Mouse (Mus musculus): ENCODE results near the gene Poc1a. TPM values are rescaled to one million over a fixed set of nuclear protein-coding genes. Genes with fewer than 3 reads are reported as not detected.

The Poc1a gene
- polyA plus RNA-seq, 1 experiment from 2014 or later: 22.2 TPM

DNA sequence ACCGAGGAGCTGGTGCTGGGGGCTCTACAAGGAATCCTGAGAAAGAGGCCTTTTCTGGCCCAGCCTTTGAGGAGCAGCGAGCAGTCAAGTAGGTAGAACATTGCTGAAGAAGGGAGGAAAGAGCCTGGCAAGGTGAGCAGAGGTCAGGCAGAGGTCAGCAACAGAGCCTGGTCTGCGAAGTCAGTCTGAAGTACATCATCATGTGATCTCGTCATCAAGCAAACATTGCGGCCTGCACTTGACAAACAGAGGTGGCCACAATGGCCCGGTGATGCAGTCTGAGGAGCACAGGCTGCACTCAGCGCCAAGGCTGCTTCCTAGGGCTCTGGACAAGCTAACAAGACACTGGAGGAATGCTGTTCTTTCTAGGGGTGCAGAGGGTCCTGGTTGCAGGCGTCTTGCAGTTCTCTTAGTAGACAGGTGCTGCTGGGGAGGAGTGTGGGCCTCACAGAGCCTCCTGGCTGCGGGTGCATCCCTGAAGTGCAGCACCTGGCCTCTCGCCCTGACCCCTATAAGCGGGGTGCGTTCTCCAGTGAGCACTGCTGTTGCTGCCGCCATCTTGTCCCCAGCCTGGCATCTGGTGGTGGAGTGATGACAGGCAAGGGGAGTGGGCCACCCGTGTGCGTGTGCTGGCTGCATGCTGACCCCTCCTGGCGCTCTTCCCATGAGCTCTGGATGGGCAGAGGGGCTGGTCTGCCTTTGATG, 21.7 kb downstream of the Poc1a start:
- ATAC-seq (ENCODE audit: insufficient read depth, low FRiP score): no peak
- Histone ChIP-seq H3K36me3 (ENCODE audit: control insufficient read depth, insufficient read depth, low read length) (no peaks in the 10 kb centered on the region), H3K4me3 (replicated peaks; ENCODE audit: low read length) (no peak overlapping the region), H3K9me3 (replicated peaks; ENCODE audit: control insufficient read depth, low read length) (no peaks in the 10 kb centered on the region), H3K9ac (ENCODE audit: low read length) (no peak overlapping the region), H3K4me2 (ENCODE audit: low read depth, low read length) (no peak overlapping the region), H3K27ac (ENCODE audit: low read length) (no peak overlapping the region; the same call in 1 of the 2 replicates), H3K4me1 (ENCODE audit: control insufficient read depth, insufficient read depth, low read length) (peaks cover 9% of the 10 kb centered on the region), H3K27me3 (ENCODE audit: control insufficient read depth, insufficient read depth, low read length) (no peaks in the 10 kb centered on the region)
- WGBS: 70% methylated on average over 16 of the region's 16 CpGs

GRCm38 (mm10) chr9:106303460-106303960, 22.6 kb downstream of the Poc1a start:
- 78% methylated on average over 6 of the region's 6 CpGs for WGBS
- Histone ChIP-seq H3K4me3 (replicated peaks; ENCODE audit: low read length) (no peak overlapping the region), H3K27ac (ENCODE audit: low read length) (no peak overlapping the region), H3K9ac (ENCODE audit: low read length) (no peak overlapping the region), H3K4me1 (ENCODE audit: control insufficient read depth, insufficient read depth, low read length) (peaks cover 9% of the 10 kb centered on the region), H3K27me3 (ENCODE audit: control insufficient read depth, insufficient read depth, low read length) (no peaks in the 10 kb centered on the region), H3K4me2 (ENCODE audit: low read depth, low read length) (no peak overlapping the region), H3K36me3 (ENCODE audit: control insufficient read depth, insufficient read depth, low read length) (no peaks in the 10 kb centered on the region), H3K9me3 (replicated peaks; ENCODE audit: control insufficient read depth, low read length) (no peaks in the 10 kb centered on the region)
- peak; percentile 65; the same call in 1 of the 2 replicates for ATAC-seq (ENCODE audit: insufficient read depth, low FRiP score)

- Histone ChIP-seq H3K4me3 (replicated peaks; ENCODE audit: low read length) (no peak overlapping the region), H3K4me2 (ENCODE audit: low read depth, low read length) (no peak overlapping the region), H3K9ac (ENCODE audit: low read length) (0 out of 2 replicates have a peak overlapping the region, but pooled peaks have one; percentile 1), H3K27ac (ENCODE audit: low read length) (no peak overlapping the region; the same call in 1 of the 2 replicates), H3K9me3 (replicated peaks; ENCODE audit: control insufficient read depth, low read length) (no peaks in the 10 kb centered on the region), H3K27me3 (ENCODE audit: control insufficient read depth, insufficient read depth, low read length) (no peaks in the 10 kb centered on the region), H3K36me3 (ENCODE audit: control insufficient read depth, insufficient read depth, low read length) (no peaks in the 10 kb centered on the region), H3K4me1 (ENCODE audit: control insufficient read depth, insufficient read depth, low read length) (peaks cover 9% of the 10 kb centered on the region)
- ATAC-seq (ENCODE audit: insufficient read depth, low FRiP score): no peak
- 63% methylated on average over 7 of the region's 7 CpGs for WGBS
These were observed 24.4 kb downstream of the Poc1a start for GRCm38 (mm10) chr9:106305228-106305627.

- no peaks in the 10 kb centered on the region for H3K9me3 ChIP-seq (replicated peaks; ENCODE audit: control insufficient read depth, low read length)
- 45% methylated on average over 8 of the region's 8 CpGs for WGBS
- no peak overlapping the region for H3K4me3 ChIP-seq (replicated peaks; ENCODE audit: low read length)
- no peak overlapping the region for H3K9ac ChIP-seq (ENCODE audit: low read length)
- peaks cover 5% of the 10 kb centered on the region for H3K4me1 ChIP-seq (ENCODE audit: control insufficient read depth, insufficient read depth, low read length)
- H3K27me3 ChIP-seq (ENCODE audit: control insufficient read depth, insufficient read depth, low read length): no peaks in the 10 kb centered on the region
- no peak overlapping the region for H3K27ac ChIP-seq (ENCODE audit: low read length)
- no peak for ATAC-seq (ENCODE audit: insufficient read depth, low FRiP score)
- H3K36me3 ChIP-seq (ENCODE audit: control insufficient read depth, insufficient read depth, low read length): no peaks in the 10 kb centered on the region
- no peak overlapping the region for H3K4me2 ChIP-seq (ENCODE audit: low read depth, low read length)
These were observed 25.9 kb downstream of the Poc1a start for GRCm38 (mm10) chr9:106306662-106307351.

DNA sequence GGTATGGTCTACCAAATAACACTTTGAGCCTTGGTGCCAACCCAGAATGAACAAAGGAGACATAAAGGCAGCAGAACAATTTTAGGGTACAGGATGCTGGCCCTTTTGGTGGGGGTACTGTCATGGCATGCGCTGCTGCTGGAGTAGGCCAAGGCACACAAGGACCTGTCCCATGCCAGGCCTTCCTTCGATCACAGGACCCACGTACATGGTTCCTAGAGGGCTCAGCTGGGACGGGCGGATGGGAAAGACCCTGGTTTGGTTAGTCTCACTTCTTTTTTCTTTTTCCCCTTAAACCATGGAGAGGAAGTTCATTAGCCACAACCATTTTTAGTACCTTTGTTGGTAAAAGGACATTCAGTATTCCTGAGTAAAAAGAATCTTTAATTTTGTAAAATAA, 27.3 kb downstream of the Poc1a start:
- H3K4me3 ChIP-seq (replicated peaks; ENCODE audit: low read length): no peak overlapping the region

GRCm38 (mm10) chr9:106308555-106308954, 27.7 kb downstream of the Poc1a start:
- no peak overlapping the region for H3K4me2 ChIP-seq (ENCODE audit: low read depth, low read length)
- no peaks in the 10 kb centered on the region; the same call in 1 of the 2 replicates for H3K4me1 ChIP-seq (ENCODE audit: control insufficient read depth, insufficient read depth, low read length)
- ATAC-seq (ENCODE audit: insufficient read depth, low FRiP score): no peak
- H3K36me3 ChIP-seq (ENCODE audit: control insufficient read depth, insufficient read depth, low read length): no peaks in the 10 kb centered on the region
- WGBS: 77% methylated on average over 2 of the region's 2 CpGs
- H3K9ac ChIP-seq (ENCODE audit: low read length): no peak overlapping the region
- H3K27me3 ChIP-seq (ENCODE audit: control insufficient read depth, insufficient read depth, low read length): no peaks in the 10 kb centered on the region
- peak overlapping the region; percentile 1; the same call in 1 of the 2 replicates for H3K27ac ChIP-seq (ENCODE audit: low read length)
- H3K9me3 ChIP-seq (replicated peaks; ENCODE audit: control insufficient read depth, low read length): no peaks in the 10 kb centered on the region
- H3K4me3 ChIP-seq (replicated peaks; ENCODE audit: low read length): no peak overlapping the region

More for the DNA sequence above, 27.3 kb downstream of the Poc1a start:
- no peaks in the 10 kb centered on the region for H3K27me3 ChIP-seq (ENCODE audit: control insufficient read depth, insufficient read depth, low read length)
- whole genome bisulfite sequencing: 90% methylated on average over 5 of the region's 5 CpGs
- H3K4me1 ChIP-seq (ENCODE audit: control insufficient read depth, insufficient read depth, low read length): no peaks in the 10 kb centered on the region; the same call in 1 of the 2 replicates
- H3K27ac ChIP-seq (ENCODE audit: low read length): peak overlapping the region; percentile 2; the same call in 1 of the 2 replicates
- no peaks in the 10 kb centered on the region for H3K36me3 ChIP-seq (ENCODE audit: control insufficient read depth, insufficient read depth, low read length)
- H3K9ac ChIP-seq (ENCODE audit: low read length): no peak overlapping the region
- no peaks in the 10 kb centered on the region for H3K9me3 ChIP-seq (replicated peaks; ENCODE audit: control insufficient read depth, low read length)
- no peak for ATAC-seq (ENCODE audit: insufficient read depth, low FRiP score)
- no peak overlapping the region for H3K4me2 ChIP-seq (ENCODE audit: low read depth, low read length)

GRCm38 (mm10) chr9:106308983-106309382, 28.1 kb downstream of the Poc1a start:
- Histone ChIP-seq H3K27ac (ENCODE audit: low read length) (peak overlapping the region; percentile 1; the same call in 1 of the 2 replicates), H3K9me3 (replicated peaks; ENCODE audit: control insufficient read depth, low read length) (no peaks in the 10 kb centered on the region), H3K4me1 (ENCODE audit: control insufficient read depth, insufficient read depth, low read length) (no peaks in the 10 kb centered on the region; the same call in 1 of the 2 replicates), H3K27me3 (ENCODE audit: control insufficient read depth, insufficient read depth, low read length) (no peaks in the 10 kb centered on the region), H3K4me2 (ENCODE audit: low read depth, low read length) (no peak overlapping the region), H3K4me3 (replicated peaks; ENCODE audit: low read length) (no peak overlapping the region), H3K36me3 (ENCODE audit: control insufficient read depth, insufficient read depth, low read length) (no peaks in the 10 kb centered on the region), H3K9ac (ENCODE audit: low read length) (0 out of 2 replicates have a peak overlapping the region, but pooled peaks have one; percentile 11)
- WGBS: 86% methylated on average over 5 of the region's 5 CpGs
- no peak for ATAC-seq (ENCODE audit: insufficient read depth, low FRiP score)

GRCm38 (mm10) chr9:106309859-106310258, 29.0 kb downstream of the Poc1a start:
- H3K4me2 ChIP-seq (ENCODE audit: low read depth, low read length): no peak overlapping the region
- H3K4me1 ChIP-seq (ENCODE audit: control insufficient read depth, insufficient read depth, low read length): no peaks in the 10 kb centered on the region; the same call in 1 of the 2 replicates
- no peaks in the 10 kb centered on the region for H3K36me3 ChIP-seq (ENCODE audit: control insufficient read depth, insufficient read depth, low read length)
- H3K4me3 ChIP-seq (replicated peaks; ENCODE audit: low read length): no peak overlapping the region
- H3K9me3 ChIP-seq (replicated peaks; ENCODE audit: control insufficient read depth, low read length): no peaks in the 10 kb centered on the region
- 74% methylated on average over 3 of the region's 3 CpGs for WGBS
- H3K27me3 ChIP-seq (ENCODE audit: control insufficient read depth, insufficient read depth, low read length): no peaks in the 10 kb centered on the region
- H3K9ac ChIP-seq (ENCODE audit: low read length): no peak overlapping the region
- ATAC-seq (ENCODE audit: insufficient read depth, low FRiP score): no peak
- H3K27ac ChIP-seq (ENCODE audit: low read length): no peak overlapping the region

GRCm38 (mm10) chr9:106311625-106312191, 30.8 kb downstream of the Poc1a start:
- 81% methylated on average over 10 of the region's 10 CpGs for WGBS
- ATAC-seq (ENCODE audit: insufficient read depth, low FRiP score): no peak
- no peak overlapping the region for H3K4me2 ChIP-seq (ENCODE audit: low read depth, low read length)

More at GRCm38 (mm10) chr9:106311625-106312191, 30.8 kb downstream of the Poc1a start:
- H3K4me1 ChIP-seq (ENCODE audit: control insufficient read depth, insufficient read depth, low read length): no peaks in the 10 kb centered on the region
- H3K9me3 ChIP-seq (replicated peaks; ENCODE audit: control insufficient read depth, low read length): no peaks in the 10 kb centered on the region
- no peaks in the 10 kb centered on the region for H3K36me3 ChIP-seq (ENCODE audit: control insufficient read depth, insufficient read depth, low read length)
- no peak overlapping the region for H3K27ac ChIP-seq (ENCODE audit: low read length)
- H3K4me3 ChIP-seq (replicated peaks; ENCODE audit: low read length): no peak overlapping the region
- no peak overlapping the region for H3K9ac ChIP-seq (ENCODE audit: low read length)
- no peaks in the 10 kb centered on the region for H3K27me3 ChIP-seq (ENCODE audit: control insufficient read depth, insufficient read depth, low read length)
